Mouse (Mus musculus) macrophage (primary cell): ENCODE measurements around the gene Lrrc29. TPM values are rescaled to one million over a fixed set of nuclear protein-coding genes. Genes with fewer than 3 reads are reported as not detected.

ENCODE experiments used
- H3K27ac ChIP-seq: fragments of 350-480 bp; formaldehyde crosslinking; 2 replicates; pipeline ENCODE4 v1.9.0; 2021
- H3K36me3 ChIP-seq: fragments of 350-480 bp; formaldehyde crosslinking; 2 replicates; pipeline ENCODE4 v1.9.0; 2021; ENCODE audit errors: inconsistent target
- H3K4me3 ChIP-seq: fragments of 350-480 bp; formaldehyde crosslinking; 2 replicates; pipeline ENCODE4 v1.9.0; 2021; ENCODE audit errors: inconsistent target
- H3K79me2 ChIP-seq: fragments of 350-480 bp; formaldehyde crosslinking; 2 replicates; pipeline ENCODE4 v1.9.0; 2021; ENCODE audit errors: inconsistent target
- WGBS: methylation state at CpG from one replicate; pipeline ENCODE4 v1.1.7; 2026; ENCODE audit warnings: inconsistent platforms; ENCODE audit not compliant: missing documents; 5-methylcytosine and 5-hydroxymethylcytosine counted together
- polyA plus RNA-seq: library from polyadenylated mRNA; stranded (reverse); fragments of 250-400 nt; gene quantifications from 3 replicates; pipeline ENCODE4 v1.2.4, GENCODE M21; 2018; ENCODE audit warnings: inconsistent platforms
- total RNA-seq, 78 experiments: library from RNA; depleted of rRNA; stranded (reverse); fragments of 250-400 nt; gene quantifications; 1 replicate in 9 of 78; 2 replicates in 24 of 78; 3 replicates in 43 of 78; 4 replicates in 2 of 78; pipeline ENCODE4 v1.2.4; 2018; ENCODE audit warnings: inconsistent platforms in 56 of 78

The Lrrc29 gene
- total RNA-seq (2018; cell fraction: chromatin; rRNA removed): 10 to 100 TPM in 18 of 26 experiments, 1 to 10 TPM in 8; 5.3 to 29.4 (median 15.1) TPM
- 1 to 10 TPM in 14 of 26 experiments, under 1 TPM in 12; 0.62 to 2.6 (median 1.0) TPM for total RNA-seq (2018; cell fraction: cytosol; rRNA removed)
- 10 to 100 TPM in 12 of 26 experiments, 1 to 10 TPM in 14; 2.5 to 17.5 (median 9.2) TPM for total RNA-seq (2018; cell fraction: nucleus; rRNA removed)
- 0.63 to 1.4 TPM (median 0.77 TPM) in 3 replicates for polyA plus RNA-seq

GRCm38 (mm10) chr8:105326141-105326672 is at the start of gene Lrrc29, which contains the start of gene Tmem208:
TSS of gene Lrrc29 (minus strand) at chr8:105326278.
TSS of gene Tmem208 (plus strand) at chr8:105326354.
- H3K27ac ChIP-seq: peak within 1 kb of the TSS; percentile 83
- 1% methylated on average over 36 of the region's 36 CpGs for WGBS
- peak within 1 kb of the TSS; percentile 92 for H3K4me3 ChIP-seq
- H3K36me3 ChIP-seq: peaks cover 39% of the 10 kb centered on the region
- peaks cover 30% of the 10 kb centered on the region for H3K79me2 ChIP-seq

- WGBS: 55% methylated on average over 24 of the region's 33 CpGs
- Histone ChIP-seq H3K36me3 (no peaks in the 10 kb centered on the region), H3K4me3 (no peak overlapping the region), H3K79me2 (no peaks in the 10 kb centered on the region), H3K27ac (no peak overlapping the region)
Observed at GRCm38 (mm10) chr8:105374513-105374966, 48.5 kb upstream of the Lrrc29 start.

- Histone ChIP-seq H3K27ac (no peak within 1 kb of the TSS), H3K36me3 (no peaks in the 10 kb centered on the region), H3K4me3 (no peak within 1 kb of the TSS), H3K79me2 (no peaks in the 10 kb centered on the region)
- 90% methylated on average over 2 of the region's 2 CpGs for WGBS
Observed at GRCm38 (mm10) chr8:105373032-105373431, 47.0 kb upstream of the Lrrc29 start, which contains the start of gene Plekhg4. TSS of gene Plekhg4 (plus strand) at chr8:105373274.

- WGBS: 88% methylated on average over 8 of the region's 9 CpGs
- Histone ChIP-seq H3K79me2 (no peaks in the 10 kb centered on the region), H3K27ac (no peak overlapping the region), H3K36me3 (no peaks in the 10 kb centered on the region), H3K4me3 (no peak overlapping the region)
Observed at GRCm38 (mm10) chr8:105372473-105372872, 46.4 kb upstream of the Lrrc29 start.

GRCm38 (mm10) chr8:105367107-105367506 is 41.0 kb upstream of the Lrrc29 start:
- H3K27ac ChIP-seq: no peak overlapping the region
- H3K36me3 ChIP-seq: no peaks in the 10 kb centered on the region
- H3K4me3 ChIP-seq: no peak overlapping the region
- 80% methylated on average over 2 of the region's 2 CpGs for WGBS
- H3K79me2 ChIP-seq: no peaks in the 10 kb centered on the region

GRCm38 (mm10) chr8:105361751-105362702 is 35.9 kb upstream of the Lrrc29 start:
- 49% methylated on average over 12 of the region's 12 CpGs for WGBS
- H3K4me3 ChIP-seq: no peak overlapping the region
- no peaks in the 10 kb centered on the region for H3K36me3 ChIP-seq
- H3K79me2 ChIP-seq: no peaks in the 10 kb centered on the region
- H3K27ac ChIP-seq: no peak overlapping the region

- H3K4me3 ChIP-seq: no peak overlapping the region
- H3K27ac ChIP-seq: no peak overlapping the region
- no peaks in the 10 kb centered on the region for H3K79me2 ChIP-seq
- no peaks in the 10 kb centered on the region for H3K36me3 ChIP-seq
- WGBS: 78% methylated on average over 4 of the region's 4 CpGs
Observed at GRCm38 (mm10) chr8:105359646-105360045, 33.6 kb upstream of the Lrrc29 start.

- Histone ChIP-seq H3K36me3 (no peaks in the 10 kb centered on the region), H3K4me3 (no peak overlapping the region), H3K79me2 (no peaks in the 10 kb centered on the region), H3K27ac (no peak overlapping the region)
- 92% methylated on average over 15 of the region's 15 CpGs for WGBS
Observed at GRCm38 (mm10) chr8:105359208-105359607, 33.1 kb upstream of the Lrrc29 start.

- WGBS: 89% methylated on average over 14 of the region's 14 CpGs
- Histone ChIP-seq H3K36me3 (no peaks in the 10 kb centered on the region), H3K4me3 (no peak overlapping the region), H3K79me2 (no peaks in the 10 kb centered on the region), H3K27ac (no peak overlapping the region)
Observed at GRCm38 (mm10) chr8:105356681-105357080, 30.6 kb upstream of the Lrrc29 start.

- Histone ChIP-seq H3K79me2 (no peaks in the 10 kb centered on the region), H3K36me3 (no peaks in the 10 kb centered on the region), H3K27ac (no peak overlapping the region), H3K4me3 (no peak overlapping the region)
- 75% methylated on average over 26 of the region's 26 CpGs for WGBS
Observed at GRCm38 (mm10) chr8:105355179-105356024, 29.3 kb upstream of the Lrrc29 start.

- WGBS: 97% methylated on average over 4 of the region's 4 CpGs
- Histone ChIP-seq H3K4me3 (no peak overlapping the region), H3K27ac (no peak overlapping the region), H3K79me2 (no peaks in the 10 kb centered on the region), H3K36me3 (no peaks in the 10 kb centered on the region)
Observed at GRCm38 (mm10) chr8:105354549-105354948, 28.5 kb upstream of the Lrrc29 start.

- Histone ChIP-seq H3K27ac (no peak overlapping the region), H3K4me3 (no peak overlapping the region), H3K79me2 (no peaks in the 10 kb centered on the region), H3K36me3 (no peaks in the 10 kb centered on the region)
- 95% methylated on average over 8 of the region's 8 CpGs for WGBS
Observed at GRCm38 (mm10) chr8:105353583-105354135, 27.6 kb upstream of the Lrrc29 start.

GRCm38 (mm10) chr8:105350186-105350585 is 24.1 kb upstream of the Lrrc29 start:
- Histone ChIP-seq H3K79me2 (peaks cover 18% of the 10 kb centered on the region), H3K4me3 (no peak overlapping the region), H3K36me3 (no peaks in the 10 kb centered on the region), H3K27ac (no peak overlapping the region)
- WGBS: 88% methylated on average over 7 of the region's 7 CpGs
